Mouse (Mus musculus) forelimb bud, embryonic 11.5 days (tissue): ENCODE data around the gene C2cd3.

Experiments used
- DNase-seq: peaks from one replicate; pipeline ENCODE4 v3.0.0-alpha.2; 2012; ENCODE audit warnings: low read depth, low spot score

The C2cd3 gene

DNA sequence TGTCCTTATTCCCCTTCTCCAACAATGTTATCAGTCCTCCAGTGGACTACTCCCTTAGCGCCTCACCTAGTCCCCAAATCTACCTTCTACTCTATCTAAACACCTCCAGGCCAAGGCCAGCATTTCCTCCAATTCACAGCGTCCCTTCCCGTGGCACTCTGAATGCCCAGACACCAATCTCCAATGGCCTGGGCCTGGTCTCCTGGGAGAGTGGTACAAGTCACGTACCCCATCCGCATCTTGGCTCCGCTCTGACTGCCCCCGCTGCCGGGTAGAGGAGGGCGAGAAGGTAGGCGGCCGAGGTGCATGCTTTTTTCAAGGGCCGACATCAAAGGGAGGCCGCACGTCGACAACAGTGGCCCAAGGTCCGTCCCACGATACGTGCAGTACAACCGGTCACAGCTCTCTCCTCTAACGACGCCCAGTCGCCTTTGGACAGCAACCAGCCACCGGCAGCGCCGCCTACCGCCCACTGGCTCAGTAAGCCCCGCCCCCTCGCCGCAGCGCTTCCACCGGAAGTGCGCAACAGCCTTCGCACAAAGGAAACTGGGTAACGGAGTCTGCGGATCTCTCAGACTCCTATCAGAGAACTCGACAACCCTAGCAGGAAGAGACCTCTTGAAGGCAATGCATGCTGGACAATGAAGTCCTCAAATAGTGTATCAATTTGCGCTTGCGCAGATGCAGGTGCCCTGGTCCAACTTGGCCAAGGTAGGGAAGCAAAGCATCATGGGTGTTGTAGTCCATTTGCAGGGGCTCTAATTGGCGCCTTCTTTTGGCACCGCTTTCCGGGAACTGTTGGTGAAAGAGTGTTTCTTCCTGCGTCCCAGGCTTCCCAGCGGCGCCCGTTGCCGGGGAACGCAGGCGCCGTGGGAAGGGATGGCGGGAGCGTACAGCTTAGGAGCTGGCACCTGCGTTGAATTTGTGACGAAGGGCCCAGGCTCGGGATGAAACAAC is at the start of gene C2cd3, which contains the start of gene Ppme1:
Gene C2cd3 (plus strand): TSS at position 739 of the 957 bp plus-strand sequence.
Gene Ppme1 (minus strand): TSS at position 813 of the 957 bp plus-strand sequence.
- DNase-seq, result peak; percentile 100

DNA sequence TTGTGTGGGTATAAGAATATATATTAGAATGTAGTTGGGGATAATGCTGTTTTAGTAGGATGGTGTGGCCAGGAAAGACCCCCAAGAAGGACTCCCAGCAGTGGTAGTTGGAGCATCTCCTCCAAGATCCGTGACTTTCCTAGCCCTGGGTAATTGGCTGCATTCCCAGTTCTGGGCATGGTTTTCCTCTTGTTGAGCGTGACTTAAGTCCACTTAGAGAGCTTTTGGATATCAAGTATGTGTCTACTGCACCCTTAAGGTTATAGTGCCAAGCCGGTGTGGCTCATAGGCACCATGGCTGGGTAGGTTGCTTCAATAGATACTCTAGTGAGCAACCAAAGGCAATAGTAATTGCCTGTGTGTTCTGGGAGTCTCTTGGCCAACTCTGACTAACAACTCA is 48.3 kb upstream of the C2cd3 start:
- DNase-seq, result no peak

DNA sequence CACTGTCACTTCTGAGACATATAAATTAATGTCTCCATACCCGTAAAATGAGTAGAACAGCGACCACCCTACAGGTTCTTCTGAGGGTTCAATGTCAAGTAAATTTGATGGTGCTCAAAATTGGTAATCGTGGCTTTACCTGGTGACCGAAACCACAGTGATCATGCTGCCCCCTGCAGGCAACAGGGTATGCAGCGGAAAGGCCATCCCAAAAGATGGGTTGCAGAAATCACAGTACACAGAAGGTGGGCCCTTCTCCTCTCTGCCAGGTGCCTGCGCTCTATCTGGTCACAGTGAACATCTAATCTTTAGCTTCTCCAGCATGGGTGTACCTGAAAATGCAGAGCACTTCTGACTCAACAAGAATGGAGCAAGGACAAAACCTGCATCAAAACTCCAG is 46.6 kb upstream of the C2cd3 start:
- peak; percentile 19 for DNase-seq

DNA sequence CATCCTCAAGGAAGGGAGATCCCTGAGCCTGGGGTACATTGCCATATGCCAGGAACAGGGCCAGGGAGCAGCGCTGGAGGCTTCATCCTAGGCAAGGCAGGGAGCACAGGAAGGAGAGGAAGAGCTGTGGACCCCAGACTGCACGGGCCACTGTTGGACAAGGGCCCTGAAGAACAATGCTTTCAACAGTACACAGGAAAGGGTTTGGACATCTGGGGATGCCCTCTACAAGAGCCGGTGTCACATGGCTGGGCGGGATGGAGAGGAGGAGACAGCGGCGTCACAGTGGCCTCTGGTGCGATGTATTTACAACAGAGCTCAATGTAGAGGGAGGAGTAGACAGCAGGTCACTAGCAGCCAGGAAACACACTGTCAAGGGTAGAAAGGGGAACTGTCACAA is 44.5 kb upstream of the C2cd3 start:
- DNase-seq, result no peak

DNA sequence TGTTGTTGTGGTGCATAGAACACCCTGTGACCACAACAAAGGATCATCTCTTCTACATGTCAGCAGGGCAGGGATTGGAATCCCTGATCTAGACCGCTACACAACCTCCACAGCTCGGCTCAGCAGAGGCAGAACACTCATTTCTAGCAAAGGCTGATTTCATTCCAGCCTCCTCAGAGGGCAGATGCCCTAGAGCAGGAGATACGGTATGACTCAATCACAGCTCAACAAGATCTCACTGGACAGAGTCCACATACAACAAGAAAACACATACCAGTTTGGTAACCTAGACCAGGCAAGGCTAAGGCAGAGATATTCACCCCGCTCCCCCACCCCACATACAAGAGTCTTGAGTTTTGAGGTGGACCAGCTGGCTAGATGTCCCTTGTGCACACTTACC is 43.4 kb upstream of the C2cd3 start:
- no peak for DNase-seq

DNA sequence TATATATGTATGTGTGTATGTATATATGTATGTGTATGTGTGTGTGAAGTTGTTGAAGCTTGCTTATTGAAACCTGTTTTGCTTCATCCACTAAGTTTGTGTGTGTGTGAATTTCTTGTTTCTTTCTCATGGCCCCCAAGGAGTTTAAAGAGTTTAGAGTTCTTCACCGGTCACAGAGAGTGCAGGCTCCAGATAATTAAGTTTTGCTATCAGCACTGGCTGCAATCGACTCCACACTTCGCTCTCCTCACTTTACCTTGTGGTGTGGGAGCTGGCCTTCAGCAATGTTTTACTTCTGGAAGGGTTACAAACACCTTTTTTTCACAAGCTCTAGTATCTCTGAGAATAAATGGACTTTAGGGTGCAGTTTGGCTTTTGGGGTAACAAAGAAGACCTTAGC is 40.8 kb upstream of the C2cd3 start:
- DNase-seq, result no peak

DNA sequence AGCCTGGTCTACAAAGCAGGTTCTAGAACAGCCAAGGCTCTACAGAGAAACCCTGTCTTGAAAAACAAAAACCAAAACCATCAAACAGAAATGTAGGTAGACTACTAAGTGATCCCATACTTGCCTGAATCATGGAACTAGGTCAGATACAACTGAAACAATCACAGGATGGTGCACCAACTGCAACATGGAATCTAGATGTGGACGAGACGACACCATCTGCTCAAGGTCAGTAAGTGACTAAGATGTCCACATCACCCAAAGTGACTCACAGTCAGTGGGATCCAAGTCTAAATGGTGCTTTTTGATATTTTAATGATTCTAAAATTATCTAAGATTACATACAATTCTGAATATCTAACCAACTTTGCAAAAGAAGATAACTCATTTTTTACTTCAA is 36.1 kb upstream of the C2cd3 start:
- no peak for DNase-seq

DNA sequence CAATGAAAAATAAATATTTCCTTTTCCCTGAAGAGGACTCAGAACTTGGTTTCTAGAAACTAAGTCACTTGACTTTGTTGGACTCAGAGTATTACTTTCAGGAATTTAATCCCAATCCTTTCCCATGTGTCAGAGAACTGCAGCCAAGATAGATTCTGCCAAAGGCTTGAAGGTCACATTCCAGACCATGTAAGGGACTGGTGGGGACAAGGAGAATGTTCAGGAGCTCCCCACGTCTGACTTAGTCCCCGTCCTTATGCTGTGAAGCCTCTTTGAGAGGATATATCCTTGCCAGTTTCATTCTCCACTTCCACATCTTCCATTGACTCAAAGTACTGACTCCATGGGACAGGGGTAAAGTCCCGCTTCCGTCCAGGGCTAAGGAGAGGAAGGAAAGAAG is 17.0 kb upstream of the C2cd3 start:
- no peak for DNase-seq

DNA sequence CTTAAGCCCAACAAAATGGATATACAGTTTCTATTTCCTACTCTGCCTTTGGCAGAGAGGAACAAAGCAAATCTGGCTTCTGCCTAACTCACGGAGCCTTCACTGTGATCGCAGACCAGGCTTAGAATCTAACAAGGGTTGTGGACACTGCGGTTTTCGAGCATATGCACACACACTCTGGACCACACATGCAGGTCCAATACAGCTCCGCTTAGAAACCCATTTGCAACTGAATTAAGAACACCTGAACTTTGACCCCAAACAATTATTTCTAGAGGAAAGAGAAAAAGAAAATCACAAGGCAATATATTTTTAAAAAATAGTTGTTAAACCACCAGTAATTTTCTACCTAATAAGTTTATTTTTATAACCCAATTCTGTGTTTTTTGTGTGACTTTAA is 15.7 kb upstream of the C2cd3 start:
- no peak for DNase-seq

DNA sequence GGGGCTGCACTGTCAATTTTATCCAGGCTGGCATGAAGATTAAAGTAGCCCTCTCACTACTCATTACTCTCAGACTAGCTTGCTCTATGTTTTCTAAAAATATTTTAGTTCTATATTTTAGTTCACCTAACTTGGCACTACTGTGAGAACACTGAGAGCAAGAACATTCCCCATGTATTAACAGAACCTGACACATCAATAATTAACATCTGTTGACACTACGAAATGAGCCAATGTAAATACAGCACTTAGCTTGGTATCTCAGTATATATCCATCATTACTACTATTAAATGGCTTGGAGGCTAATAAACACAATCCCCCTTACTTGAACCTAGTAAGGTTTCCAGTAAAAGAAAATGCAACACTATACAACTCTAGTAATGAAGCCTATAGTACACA is 15.3 kb upstream of the C2cd3 start:
- DNase-seq, result no peak

DNA sequence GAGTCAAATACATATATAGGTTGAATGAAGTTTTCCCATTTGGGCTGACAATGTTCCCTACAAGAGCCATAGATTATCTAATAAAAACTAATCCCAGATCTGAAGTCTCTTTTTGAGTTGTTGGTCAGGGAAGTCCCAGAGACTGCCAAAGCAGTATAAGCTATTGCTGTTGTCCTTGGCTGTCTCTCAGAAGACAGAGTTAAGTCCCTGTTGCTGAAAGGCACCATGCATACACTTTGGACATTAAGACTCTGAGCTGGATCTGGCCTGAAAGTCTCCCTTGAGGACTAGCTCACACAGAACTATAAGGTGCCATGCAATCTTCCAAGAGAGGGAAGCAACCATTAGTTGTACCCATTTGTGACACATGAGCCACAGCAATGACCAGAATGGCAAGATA is 14.2 kb upstream of the C2cd3 start:
- DNase-seq, result no peak

DNA sequence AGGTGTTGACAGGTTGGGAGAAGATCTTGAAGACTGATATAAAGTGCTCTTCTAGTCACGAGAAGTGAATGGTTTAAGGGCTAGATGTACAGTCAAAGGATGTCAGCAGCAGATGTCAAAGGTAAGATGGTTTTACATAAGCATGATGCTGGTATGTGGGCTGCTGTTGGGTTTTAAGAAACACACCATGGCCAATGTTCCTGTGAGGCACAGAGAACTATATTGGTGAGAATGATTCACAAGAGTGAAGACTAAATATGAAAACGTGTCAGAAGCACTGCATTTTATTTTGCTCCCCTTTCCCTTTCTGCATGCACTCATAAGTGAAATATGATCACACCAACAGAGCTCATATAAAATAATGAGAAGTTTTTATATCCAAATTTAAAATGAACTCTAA is 8.9 kb upstream of the C2cd3 start:
- DNase-seq, result no peak

DNA sequence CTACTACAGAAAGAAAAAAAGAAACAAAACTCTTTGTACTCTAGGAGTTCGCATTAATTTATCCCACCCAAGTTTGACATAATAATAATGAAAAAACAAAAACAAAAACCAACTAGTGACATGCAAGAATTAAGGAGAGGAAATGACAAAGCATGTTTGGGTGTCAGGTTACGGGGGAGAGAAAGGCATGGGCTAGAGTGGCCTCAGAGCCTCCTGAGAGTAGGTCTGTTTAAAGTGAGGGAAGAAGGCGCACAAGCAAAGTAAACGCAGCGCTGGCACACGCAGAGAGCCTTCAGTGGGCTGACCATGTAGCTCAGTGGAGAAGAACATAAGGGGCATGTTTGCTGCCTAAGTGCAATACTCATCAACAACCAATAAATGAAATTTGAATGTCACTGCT is 7.1 kb upstream of the C2cd3 start:
- DNase-seq, result peak; percentile 10

DNA sequence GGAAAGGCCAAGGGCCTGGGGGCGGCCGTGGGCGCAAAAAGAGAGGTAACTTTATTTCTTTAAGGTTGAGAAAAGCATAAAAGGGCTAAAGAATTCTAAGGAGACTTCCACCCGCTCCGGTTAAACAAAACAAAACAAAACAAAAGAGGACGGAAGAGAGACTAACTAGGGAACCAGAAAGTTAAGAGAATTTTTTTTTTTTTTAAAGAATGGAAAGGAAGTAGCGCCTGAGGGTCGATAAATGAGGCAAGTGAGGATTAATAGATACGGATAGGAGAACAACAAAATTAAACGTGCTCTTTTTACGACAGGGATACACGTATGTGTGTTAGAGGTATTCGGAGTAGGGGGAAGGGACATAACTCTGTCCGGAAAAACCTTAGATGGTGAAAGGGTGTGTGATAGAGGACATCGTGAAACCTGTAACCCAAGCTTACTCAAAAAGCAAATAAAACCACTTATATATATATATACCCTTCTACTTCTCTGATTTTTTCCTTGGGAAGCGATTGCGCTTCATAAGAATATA is 483 bp downstream of the C2cd3 start:
- DNase-seq, result peak; percentile 30

DNA sequence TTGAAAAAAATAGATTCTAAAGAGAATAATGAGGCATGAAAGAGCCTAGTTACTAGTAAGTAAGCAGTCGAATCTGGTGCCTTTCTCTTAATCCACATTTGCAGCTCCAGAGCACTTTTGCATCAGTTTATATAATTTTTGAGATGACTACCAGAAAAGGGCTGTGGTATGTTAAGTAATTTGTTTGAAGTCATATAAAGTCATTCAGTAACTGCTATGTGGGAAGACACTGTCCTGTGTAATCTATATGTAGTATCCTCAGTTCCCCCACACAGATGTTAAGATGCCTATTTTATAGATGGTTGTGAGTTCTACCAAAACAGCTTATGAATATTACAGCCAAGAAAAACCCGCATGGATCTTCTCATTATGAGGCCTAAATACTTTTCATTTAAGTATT is 6.2 kb downstream of the C2cd3 start:
- no peak for DNase-seq

DNA sequence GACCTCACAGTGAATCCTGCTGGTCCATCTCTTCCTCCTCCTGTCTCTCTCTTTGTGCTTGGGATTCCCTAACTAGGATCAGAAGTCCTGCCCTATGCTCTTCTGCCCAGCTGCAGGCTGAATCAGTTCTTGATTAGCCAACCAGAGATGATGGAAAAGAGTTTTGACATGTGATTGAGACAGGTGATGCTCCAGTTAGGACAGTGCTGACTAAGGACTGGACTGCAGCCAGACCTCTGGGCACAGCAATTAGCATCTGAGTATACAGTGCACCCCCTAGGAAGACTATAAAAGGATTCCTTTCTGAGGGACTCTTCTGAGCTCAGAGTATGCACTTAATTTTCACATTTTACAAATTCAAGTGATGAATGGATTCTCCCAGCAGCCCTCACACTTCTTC is 9.1 kb downstream of the C2cd3 start:
- no peak for DNase-seq

DNA sequence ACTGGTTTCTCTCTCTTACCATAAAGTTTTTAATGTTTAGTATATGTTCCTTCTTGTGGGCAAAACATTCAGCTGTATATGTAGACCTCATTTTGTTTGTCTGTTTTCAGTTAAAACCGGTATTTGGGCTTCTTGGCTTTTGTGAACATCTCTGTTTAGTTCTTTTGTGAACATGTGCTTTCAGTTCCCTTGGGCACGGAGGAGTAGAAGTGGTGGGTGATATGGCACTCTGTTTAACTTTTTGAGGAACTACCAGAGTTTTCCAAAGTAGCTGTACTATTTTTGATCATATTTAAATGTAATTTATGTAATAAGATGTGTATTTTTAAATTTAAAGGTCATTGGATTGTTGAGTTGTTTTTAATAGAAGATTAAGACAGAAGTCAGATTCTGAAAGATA is 11.2 kb downstream of the C2cd3 start:
- no peak for DNase-seq

DNA sequence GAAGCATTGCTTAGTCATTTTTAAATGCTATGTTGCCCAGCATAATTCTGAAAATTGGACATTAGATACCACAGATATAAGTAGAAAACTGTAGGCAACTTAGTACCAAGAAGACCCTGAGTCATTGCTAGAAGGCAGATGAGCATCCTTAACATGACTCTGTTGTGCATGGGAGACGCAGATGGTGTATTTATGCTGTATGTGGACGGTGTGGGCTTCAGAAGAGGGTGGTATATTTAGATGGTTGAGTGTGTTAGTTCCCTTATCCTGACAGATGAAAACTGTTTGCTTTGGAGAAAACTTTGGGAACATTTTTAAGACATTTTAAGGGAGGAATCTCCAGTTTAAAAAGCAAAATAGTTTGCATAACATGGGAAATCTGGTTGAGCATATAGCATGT is 16.1 kb downstream of the C2cd3 start:
- DNase-seq, result no peak

DNA sequence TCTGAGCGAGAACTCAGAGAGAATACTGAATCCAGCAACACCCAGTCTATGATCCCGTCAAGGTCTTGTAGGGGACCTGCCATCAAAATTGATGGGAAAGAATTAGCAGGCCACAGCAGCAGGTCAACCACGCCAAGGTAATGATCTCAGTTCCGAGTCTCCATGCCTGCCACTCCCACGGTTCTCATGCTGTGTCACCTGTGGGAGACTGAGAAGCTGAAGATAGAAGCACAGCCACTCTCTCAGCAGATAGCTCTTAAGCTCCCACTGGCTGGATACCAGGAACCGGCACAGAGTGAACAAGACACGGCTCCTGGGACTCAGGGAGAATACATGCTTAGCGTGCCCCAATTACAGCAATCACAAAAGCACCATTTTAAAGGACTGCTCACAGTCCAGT is 18.1 kb downstream of the C2cd3 start:
- DNase-seq, result no peak

DNA sequence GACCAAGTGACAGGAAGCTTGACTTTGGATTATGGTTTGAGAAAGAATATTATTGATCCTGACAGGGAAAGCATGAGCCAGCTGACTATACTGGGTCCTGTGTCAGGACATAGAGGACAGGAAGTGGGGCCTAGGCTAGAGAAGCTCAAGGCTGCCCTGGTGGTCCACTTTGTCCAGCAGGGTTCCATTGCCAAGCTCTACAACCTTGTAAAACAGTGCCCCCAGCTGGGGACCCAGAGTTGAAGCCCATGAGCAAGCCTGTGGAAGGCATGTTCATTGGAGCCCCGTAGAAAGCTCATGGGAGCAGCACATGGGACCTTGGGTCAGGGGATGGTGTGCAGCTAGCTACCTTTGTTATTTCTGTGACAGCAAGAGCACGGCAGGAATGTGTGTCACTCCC is 20.2 kb downstream of the C2cd3 start:
- no peak for DNase-seq

DNA sequence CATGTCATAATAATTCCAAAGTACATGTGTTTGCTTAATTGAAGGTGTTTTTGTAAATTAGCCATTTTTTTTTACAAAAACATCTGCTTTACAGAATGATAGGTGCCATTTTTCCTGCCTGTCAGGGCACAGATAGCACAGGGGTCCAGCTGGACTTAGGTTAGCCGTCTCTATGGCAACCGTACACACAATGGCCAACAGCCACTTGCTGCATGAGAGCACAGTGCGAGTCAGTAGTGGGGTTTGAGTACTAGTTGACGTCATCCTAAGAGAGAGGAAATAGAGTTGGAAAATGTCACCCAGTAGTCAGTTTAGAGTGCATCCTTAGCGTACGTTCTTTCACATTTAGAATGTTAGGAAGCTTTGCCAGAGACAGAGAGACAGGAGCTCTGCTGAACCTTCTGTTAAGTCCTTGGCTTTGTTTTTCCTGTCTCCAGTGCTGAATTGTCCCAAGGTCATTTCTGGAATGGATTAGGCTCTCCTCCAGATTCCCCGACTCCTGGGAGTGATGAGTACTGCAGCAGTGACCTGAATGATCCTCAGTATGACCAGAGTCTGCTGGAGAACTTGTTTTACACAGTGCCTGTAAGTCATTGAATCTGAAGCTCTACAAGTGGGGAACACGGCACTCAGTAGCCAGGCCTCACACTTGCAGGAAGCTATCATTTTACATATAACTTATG is 27.3 kb downstream of the C2cd3 start:
- no peak for DNase-seq

DNA sequence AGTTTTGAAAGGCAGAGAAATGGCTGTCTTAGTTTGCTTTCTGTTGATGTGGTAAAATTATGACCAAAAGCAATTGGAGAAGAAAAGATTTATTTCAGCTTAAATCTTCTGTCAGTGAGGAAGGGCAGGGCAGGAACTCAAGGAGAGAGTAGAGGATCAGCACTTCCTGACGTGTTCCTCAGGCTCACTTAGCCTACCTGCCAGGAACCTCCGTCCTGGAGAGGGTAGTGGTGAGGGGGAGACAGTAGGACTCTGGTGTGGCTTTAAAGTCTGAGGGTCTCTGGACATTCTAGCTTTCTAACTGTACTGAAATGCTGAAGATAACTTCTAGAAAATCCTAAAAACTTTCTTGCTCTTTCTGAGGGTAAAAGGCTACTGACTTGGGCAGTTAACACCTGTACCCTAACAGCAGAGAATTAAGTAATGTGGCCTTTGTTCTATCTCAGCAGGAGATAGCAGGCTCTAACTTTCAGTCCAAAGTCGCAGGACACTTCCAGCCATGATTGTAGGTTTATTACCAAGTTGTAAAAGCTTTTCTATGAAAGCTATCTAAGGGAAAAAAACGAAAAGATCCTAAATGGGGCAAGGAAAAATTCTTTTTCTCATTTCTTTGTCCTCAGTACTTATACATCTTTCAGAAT is 29.0 kb downstream of the C2cd3 start:
- DNase-seq, result no peak
